Mouse (Mus musculus) neural tube, embryonic 12.5 days (tissue): ENCODE measurements at regions not wholly inside any gene's neighbourhood (a gene's known extent, or its start where the extent isn't known, plus 50 kb on each side); places are given as distances from the start of the nearest gene placed in this dataset.

ENCODE experiments used
- ATAC-seq: fragments of 200-750 bp; cut with Nextera tagmentation; 2 replicates; pipeline ENCODE4 v1.8.0; 2017; ENCODE audit warnings: low read depth, mild to moderate bottlenecking, moderate TSS enrichment, moderate library complexity; ENCODE audit not compliant: low FRiP score
- H3K27ac ChIP-seq: fragments of 300-500 bp; sonication (generic); 2 replicates; pipeline ENCODE4 v1.5.1; 2016
- H3K27me3 ChIP-seq: fragments of 300-500 bp; sonication (generic); replicated peaks from 2 replicates; pipeline ENCODE4 v1.6.1; 2016; ENCODE audit warnings: mild to moderate bottlenecking
- H3K36me3 ChIP-seq: fragments of 300-500 bp; sonication (generic); 2 replicates; pipeline ENCODE4 v1.6.1; 2016; ENCODE audit warnings: mild to moderate bottlenecking
- H3K4me1 ChIP-seq: fragments of 300-500 bp; sonication (generic); 2 replicates; pipeline ENCODE4 v1.6.1; 2016
- H3K4me2 ChIP-seq: fragments of 300-500 bp; sonication (generic); replicated peaks from 2 replicates; pipeline ENCODE4 v1.6.1; 2016; ENCODE audit warnings: mild to moderate bottlenecking
- H3K4me3 ChIP-seq: fragments of 300-500 bp; sonication (generic); 2 replicates; pipeline ENCODE4 v1.5.1; 2016
- H3K9ac ChIP-seq: fragments of 300-500 bp; sonication (generic); 2 replicates; pipeline ENCODE4 v1.6.1; 2016; ENCODE audit warnings: mild to moderate bottlenecking
- H3K9me3 ChIP-seq: fragments of 300-500 bp; sonication (generic); 2 replicates; pipeline ENCODE4 v1.6.1; 2016; ENCODE audit warnings: mild to moderate bottlenecking
- WGBS: fragments of 180-500 bp; shearing (Covaris S2); methylation state at CpG from one replicate; pipeline ENCODE4 v1.1.7; 2016; 5-methylcytosine and 5-hydroxymethylcytosine counted together

DNA sequence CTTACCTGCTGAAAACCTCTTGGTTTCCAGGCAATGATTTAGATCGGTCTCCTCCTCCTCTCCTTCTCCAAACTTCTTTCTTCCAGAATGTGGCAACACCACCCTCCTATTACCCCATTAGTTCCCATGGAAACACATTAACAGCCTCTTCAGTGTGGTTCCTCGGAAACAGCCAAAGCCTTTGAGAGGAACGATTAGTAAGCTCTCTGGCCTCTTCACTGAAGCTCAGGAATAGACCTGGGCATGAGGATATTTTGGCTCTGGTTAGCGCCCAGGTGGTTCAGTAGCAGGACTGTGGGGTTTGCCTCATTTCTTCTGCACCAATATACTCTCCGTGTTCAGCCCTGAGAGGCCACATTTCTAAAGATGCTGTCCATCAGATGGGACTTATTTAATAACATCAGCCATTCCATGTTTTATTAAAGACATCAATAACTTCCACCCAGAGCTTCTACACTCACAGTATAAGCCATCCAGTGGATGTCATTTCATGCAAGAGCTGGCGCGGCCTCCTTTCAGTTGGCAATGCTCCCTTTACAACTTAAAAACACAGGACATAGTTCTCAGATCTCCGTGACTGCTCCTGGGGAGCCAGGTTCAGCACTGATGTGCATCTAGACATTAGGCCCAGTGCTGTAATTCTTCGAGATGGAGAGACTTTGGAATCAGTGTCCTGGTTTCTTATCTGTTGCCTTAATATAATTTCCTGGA lies 52.9 kb upstream of the Tcl1b2 start:
- Histone ChIP-seq H3K4me3 (no peak overlapping the region), H3K4me1 (peaks cover 24% of the 10 kb centered on the region), H3K9ac (no peak overlapping the region), H3K27ac (peak overlapping the region; percentile 42; the same call in 1 of the 2 replicates), H3K4me2 (no peak overlapping the region), H3K27me3 (no peaks in the 10 kb centered on the region), H3K9me3 (no peaks in the 10 kb centered on the region), H3K36me3 (no peaks in the 10 kb centered on the region)
- 0 out of 2 replicates have a peak, but pooled peaks have one; percentile 12 for ATAC-seq
- 41% methylated on average over 9 of the region's 9 CpGs for WGBS

DNA sequence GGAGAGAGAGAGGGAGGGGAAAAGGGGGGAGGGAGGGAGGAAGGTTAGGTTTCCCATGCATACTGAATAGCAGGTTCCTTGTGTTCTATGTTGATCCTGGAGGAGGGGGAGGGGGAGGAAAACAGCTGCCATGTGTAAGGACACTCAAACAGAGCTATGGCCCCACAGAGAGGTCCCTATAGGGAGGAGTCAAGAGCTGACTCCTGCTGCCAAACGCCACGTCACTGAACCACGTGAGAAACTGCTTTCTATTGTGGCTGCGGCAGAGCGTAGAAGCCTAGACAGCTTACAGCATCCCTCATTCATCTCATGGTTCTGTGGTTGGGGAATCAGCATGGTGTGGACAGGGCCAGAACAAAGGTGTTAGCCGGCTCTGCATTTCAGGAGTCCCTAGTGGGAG lies 52.3 kb upstream of the Tcl1b2 start:
- no peaks in the 10 kb centered on the region for H3K36me3 ChIP-seq
- H3K27ac ChIP-seq = peak overlapping the region; percentile 42
- peaks cover 24% of the 10 kb centered on the region for H3K4me1 ChIP-seq
- peak; percentile 89 for ATAC-seq
- no peaks in the 10 kb centered on the region for H3K9me3 ChIP-seq
- H3K9ac ChIP-seq = no peak overlapping the region
- no peak overlapping the region for H3K4me3 ChIP-seq
- WGBS = 16% methylated on average over 6 of the region's 6 CpGs
- no peaks in the 10 kb centered on the region for H3K27me3 ChIP-seq
- H3K4me2 ChIP-seq = 0 out of 2 replicates have a peak overlapping the region, but pooled peaks have one; percentile 18
